Mouse (Mus musculus) adrenal gland, postnatal 36 days (tissue): ENCODE measurements around the gene Nsf. TPM values are rescaled to one million over a fixed set of nuclear protein-coding genes. Genes with fewer than 3 reads are reported as not detected.
A peak's percentile ranks its signal among the peaks of the same experiment; 100 is the strongest.

Experiments used
- DNase-seq, 2 experiments: peaks; one replicate each; pipeline ENCODE4 v3.0.0; 2021; ENCODE audit warnings: mixed read lengths in 1 of 2
- total RNA-seq, 2 experiments: library from RNA; stranded (reverse); gene quantifications; 2 replicates each; pipeline ENCODE4 v1.2.3; 2021

Gene Nsf
- total RNA-seq, 2 experiments from 2014 or later: 131 to 199 TPM

DNA sequence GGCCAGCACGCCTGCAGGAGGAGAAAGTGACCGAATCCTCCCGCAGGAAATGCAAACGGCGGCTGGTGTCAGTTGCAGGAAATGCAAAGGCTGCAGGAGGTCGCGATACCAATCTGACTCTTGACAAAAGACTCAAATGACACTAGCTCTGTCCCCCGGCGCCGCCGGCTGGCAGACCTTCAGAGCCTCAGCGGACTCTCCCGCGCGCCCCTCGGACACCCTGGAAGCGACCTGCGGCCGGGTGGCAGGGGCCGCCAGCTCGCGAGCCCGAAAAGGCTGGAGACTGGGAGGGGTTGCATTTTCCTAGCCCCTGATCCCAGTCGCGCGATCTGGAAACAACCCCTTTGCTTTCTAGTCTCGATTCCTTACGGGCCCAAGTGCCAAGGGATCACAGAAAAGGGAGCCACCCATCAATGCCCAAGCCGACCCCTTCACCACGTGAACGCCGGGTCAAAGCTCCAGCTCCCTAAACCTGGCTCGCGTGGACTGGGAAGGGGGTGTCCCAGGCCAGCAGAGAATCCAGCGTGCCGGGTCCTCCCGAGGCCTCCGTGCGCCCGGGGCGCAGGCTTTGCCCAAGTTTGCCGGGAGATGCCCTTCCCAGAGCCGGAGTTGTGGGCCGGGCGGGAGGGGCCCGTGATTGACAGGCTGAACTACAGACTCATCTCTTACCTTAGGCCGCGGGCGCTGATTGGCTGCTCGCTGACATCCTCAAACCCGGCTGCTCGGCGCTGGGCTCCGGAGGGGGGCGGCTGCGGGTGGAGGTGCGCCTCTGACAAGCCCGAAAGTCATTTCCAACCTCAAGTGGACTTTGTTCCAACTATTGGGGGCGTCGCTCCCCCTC lies 180.2 kb downstream of the Nsf start, which contains the start of gene Wnt3:
Wnt3 (plus strand) TSS at position 764 of the 841 bp plus-strand sequence.
- peak in 1 of 2 experiments; percentile 24 for DNase-seq

DNA sequence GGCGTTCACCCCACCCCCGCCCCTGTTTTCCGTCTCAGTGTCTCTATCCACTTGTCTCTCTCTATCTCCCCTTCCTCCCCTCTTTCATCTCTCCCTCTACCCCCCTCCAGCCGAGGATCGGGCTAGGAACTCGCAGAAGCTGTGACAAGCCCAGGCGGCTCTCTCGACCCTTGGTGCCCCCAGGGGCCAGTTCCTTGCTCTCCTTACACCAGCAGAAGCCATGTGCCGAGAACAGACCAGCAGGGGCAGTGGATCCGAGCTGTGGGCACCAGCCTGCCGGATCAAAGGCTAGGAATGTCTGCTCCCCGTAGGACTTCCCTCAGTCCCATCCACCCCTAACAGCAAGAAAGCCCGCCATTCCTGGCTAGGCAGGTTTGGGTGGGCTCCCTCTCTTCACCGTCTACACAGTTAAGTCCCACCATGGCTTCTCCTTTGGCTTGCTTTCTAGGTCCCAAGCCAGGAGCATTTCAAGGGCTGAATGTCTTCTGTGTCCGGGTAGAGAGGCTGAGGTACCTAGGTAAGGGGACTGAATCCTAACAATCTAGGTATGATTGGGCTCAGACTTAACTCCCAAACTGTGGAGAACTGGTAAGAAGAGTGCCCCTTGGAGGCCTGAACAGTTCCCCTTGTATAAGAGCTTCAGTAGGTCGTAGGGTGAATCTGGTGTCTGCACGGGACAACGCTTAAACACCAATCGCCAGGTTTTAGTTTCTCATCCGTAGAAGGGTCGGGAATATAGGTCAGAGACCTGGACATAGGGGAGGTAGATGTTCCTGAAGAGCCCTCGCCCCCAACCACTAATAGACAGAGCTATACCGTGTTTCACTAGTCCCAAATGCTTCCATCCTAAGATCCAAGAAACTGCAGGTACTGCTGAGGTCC lies 181.1 kb downstream of the Nsf start:
- DNase-seq: no peak

Other genes starting within 250 kb of the Nsf start
- under 1 TPM; 0.13 to 0.20 TPM for gene Wnt9b, start 204.2 kb downstream of the Nsf start, total RNA-seq
- 1 to 10 TPM in 1 of 2 experiments, not detected in 1; 1.1 TPM for gene Wnt3, start 179.9 kb downstream of the Nsf start, total RNA-seq
- gene Arf2, start 12.7 kb upstream of the Nsf start, total RNA-seq: 10 to 100 TPM; 48.5 to 59.1 TPM
- gene Crhr1, start 178.8 kb upstream of the Nsf start, total RNA-seq: under 1 TPM in 1 of 2 experiments, not detected in 1; 0.10 TPM
- gene Sppl2c, start 232.3 kb upstream of the Nsf start, total RNA-seq: not detected